Mouse (Mus musculus) liver, adult 2 months (tissue): ENCODE measurements around the gene Gm37240.

Experiments used
- CTCF ChIP-seq: fragments of 200-500 bp; IDR thresholded peaks from 2 replicates; pipeline ENCODE4 v1.5.1; 2011; ENCODE audit warnings: low read depth, low read length, control low read depth
- POLR2A ChIP-seq: fragments of 200-500 bp; IDR thresholded peaks from 2 replicates; pipeline ENCODE4 v1.6.1; 2011; ENCODE audit warnings: low read length, control low read depth; ENCODE audit not compliant: insufficient read depth; ENCODE audit errors: extremely low read depth

- TF ChIP-seq CTCF (no peak), POLR2A (no peak)
These were observed 862.3 kb downstream of the Gm37240 start for GRCm38 (mm10) chr3:85024817-85025705.
